8 mouse cellular contexts compared by ENCODE assay signal in genomic region chr16:49799597-49800561, GRCm38 (mm10). TPM values are rescaled to one million over a fixed set of nuclear protein-coding genes. Genes with fewer than 3 reads are reported as not detected.
DNase-seq lines count a peak whose midpoint lies in the region; ATAC-seq lines count a peak whose summit lies in the region.

Gene Cd47, plus strand, starts transcription at chr16:49800533.

- no peak within 1 kb of the TSS for H3K4me2 ChIP-seq in embryonic facial prominence, embryonic 13.5 days
- H3K4me2 ChIP-seq in heart, embryonic 11.5 days, result no peak within 1 kb of the TSS
- peak within 1 kb of the TSS; percentile 55 for H3K4me2 ChIP-seq in liver, embryonic 13.5 days
- no peak within 1 kb of the TSS for H3K4me2 ChIP-seq in neural tube, embryonic 13.5 days

- peak; percentile 30 to 54 for DNase-seq in adrenal gland, adult (ENCODE audit: inconsistent age in 2 of 2, low spot score in 1 of 2)
- DNase-seq in kidney, adult 9 months, result peak; percentile 62
- DNase-seq in liver, embryonic 13.5 days, result peak; percentile 87
- DNase-seq in cerebellum, adult 8-10 months, result no peak
- DNase-seq in frontal cortex, postnatal 14 days (ENCODE audit: low spot score in 2 of 2), result no peak

- no peaks in the 10 kb centered on the region for H3K36me3 ChIP-seq in embryonic facial prominence, embryonic 13.5 days
- no peaks in the 10 kb centered on the region for H3K36me3 ChIP-seq in heart, embryonic 11.5 days (ENCODE audit: control insufficient read depth, insufficient read depth, low read length)
- no peaks in the 10 kb centered on the region for H3K36me3 ChIP-seq in liver, embryonic 13.5 days
- no peaks in the 10 kb centered on the region for H3K36me3 ChIP-seq in neural tube, embryonic 13.5 days

- no peak for ATAC-seq in embryonic facial prominence, embryonic 13.5 days (ENCODE audit: insufficient number of reproducible peaks, insufficient read depth, low FRiP score, low TSS enrichment, low read depth)
- ATAC-seq in heart, embryonic 11.5 days (replicated peaks; ENCODE audit: insufficient number of reproducible peaks, low FRiP score, low TSS enrichment), result peak; percentile 88
- peak; percentile 95 for ATAC-seq in liver, embryonic 13.5 days (ENCODE audit: low read depth)
- ATAC-seq in neural tube, embryonic 13.5 days (ENCODE audit: low read depth), result no peak

- H3K9me3 ChIP-seq in embryonic facial prominence, embryonic 13.5 days, result no peaks in the 10 kb centered on the region
- no peaks in the 10 kb centered on the region for H3K9me3 ChIP-seq in heart, embryonic 11.5 days (replicated peaks; ENCODE audit: control insufficient read depth, low read length)
- H3K9me3 ChIP-seq in liver, embryonic 13.5 days (replicated peaks), result no peaks in the 10 kb centered on the region
- H3K9me3 ChIP-seq in neural tube, embryonic 13.5 days, result no peaks in the 10 kb centered on the region

- H3K27ac ChIP-seq in embryonic facial prominence, embryonic 13.5 days, result no peak within 1 kb of the TSS
- H3K27ac ChIP-seq in heart, embryonic 11.5 days (ENCODE audit: low read depth, low read length), result peak within 1 kb of the TSS; percentile 70
- H3K27ac ChIP-seq in liver, embryonic 13.5 days, result peak within 1 kb of the TSS; percentile 99
- no peak within 1 kb of the TSS for H3K27ac ChIP-seq in neural tube, embryonic 13.5 days (replicated peaks)

- peaks cover 10% of the 10 kb centered on the region for H3K4me1 ChIP-seq in embryonic facial prominence, embryonic 13.5 days
- H3K4me1 ChIP-seq in heart, embryonic 11.5 days (ENCODE audit: control insufficient read depth, insufficient read depth, low read length), result peaks cover 7% of the 10 kb centered on the region; the same call in 1 of the 2 replicates
- peaks cover 92% of the 10 kb centered on the region for H3K4me1 ChIP-seq in liver, embryonic 13.5 days (replicated peaks)
- H3K4me1 ChIP-seq in neural tube, embryonic 13.5 days (replicated peaks), result peaks cover 29% of the 10 kb centered on the region

- WGBS in embryonic facial prominence, embryonic 13.5 days, result 81% methylated on average over 10 of the region's 10 CpGs
- 63% methylated on average over 10 of the region's 10 CpGs for WGBS in heart, embryonic 11.5 days (ENCODE audit: insufficient replicate concordance)
- 24% methylated on average over 10 of the region's 10 CpGs for WGBS in liver, embryonic 13.5 days (ENCODE audit: insufficient replicate concordance)
- WGBS in neural tube, embryonic 13.5 days, result 84% methylated on average over 10 of the region's 10 CpGs

- no peak within 1 kb of the TSS for H3K4me3 ChIP-seq in embryonic facial prominence, embryonic 13.5 days
- H3K4me3 ChIP-seq in heart, embryonic 11.5 days (ENCODE audit: low read depth, low read length), result no peak within 1 kb of the TSS
- peak within 1 kb of the TSS; percentile 12; the same call in 1 of the 2 replicates for H3K4me3 ChIP-seq in liver, embryonic 13.5 days (replicated peaks)
- H3K4me3 ChIP-seq in neural tube, embryonic 13.5 days, result no peak within 1 kb of the TSS

- H3K9ac ChIP-seq in embryonic facial prominence, embryonic 13.5 days, result no peak within 1 kb of the TSS
- H3K9ac ChIP-seq in heart, embryonic 11.5 days (ENCODE audit: low read depth, low read length), result no peak within 1 kb of the TSS; the same call in 1 of the 2 replicates
- H3K9ac ChIP-seq in liver, embryonic 13.5 days, result peak within 1 kb of the TSS; percentile 71
- H3K9ac ChIP-seq in neural tube, embryonic 13.5 days, result no peak within 1 kb of the TSS

- H3K27me3 ChIP-seq in embryonic facial prominence, embryonic 13.5 days, result no peaks in the 10 kb centered on the region
- no peaks in the 10 kb centered on the region for H3K27me3 ChIP-seq in heart, embryonic 11.5 days (ENCODE audit: control insufficient read depth, insufficient read depth, low read length)
- no peaks in the 10 kb centered on the region for H3K27me3 ChIP-seq in liver, embryonic 13.5 days
- no peaks in the 10 kb centered on the region for H3K27me3 ChIP-seq in neural tube, embryonic 13.5 days

RNA-seq across cellular contexts. Expression of gene Cd47, which starts in this region (rescaled TPM):
- polyA plus RNA-seq in embryonic facial prominence, embryonic 13.5 days (2015; fragmentation: Nextera tagmentation; extraction: Ambion mirVana), result 70.1 and 83.0 TPM in 2 replicates
- 55.3 and 58.5 TPM in 2 replicates for polyA plus RNA-seq in heart, embryonic 11.5 days (2014; fragmentation: Nextera tagmentation; extraction: Ambion mirVana)
- polyA plus RNA-seq in liver, embryonic 13.5 days (2015; fragmentation: Nextera tagmentation; extraction: Ambion mirVana), result 301 and 344 TPM in 2 replicates
- 103 and 106 TPM in 2 replicates for polyA plus RNA-seq in neural tube, embryonic 13.5 days (2015; fragmentation: Nextera tagmentation; extraction: Ambion mirVana)

Comparison
In these comparisons a context has a peak if more than half of its experiments do, and no peak if none do; other contexts are left out.
1. DNase-seq: peak in adrenal gland, adult (2 of 2), kidney, adult 9 months (single experiment) and liver, embryonic 13.5 days (single experiment); none in cerebellum, adult 8-10 months (single experiment) and frontal cortex, postnatal 14 days (0 of 2).
2. ATAC-seq: peak in heart, embryonic 11.5 days (single experiment) and liver, embryonic 13.5 days (single experiment); none in embryonic facial prominence, embryonic 13.5 days (single experiment) and neural tube, embryonic 13.5 days (single experiment).
3. H3K27ac ChIP-seq: peak in heart, embryonic 11.5 days (single experiment) and liver, embryonic 13.5 days (single experiment); none in embryonic facial prominence, embryonic 13.5 days (single experiment) and neural tube, embryonic 13.5 days (single experiment).